Mouse (Mus musculus) testis, adult 2 months (tissue): ENCODE results near the gene Pdzd9.

ENCODE experiments used
- CTCF ChIP-seq: fragments of 200-500 bp; IDR thresholded peaks from 2 replicates; pipeline ENCODE4 v1.5.1; 2012; ENCODE audit warnings: low read depth, mild to moderate bottlenecking, inconsistent platforms, low read length, moderate library complexity; ENCODE audit not compliant: control insufficient read depth, insufficient read depth, insufficient replicate concordance
- POLR2A ChIP-seq: fragments of 200-500 bp; IDR thresholded peaks from 2 replicates; pipeline ENCODE4 v1.6.1; 2012; ENCODE audit warnings: low read depth, mild to moderate bottlenecking, inconsistent platforms, low read length, moderate library complexity; ENCODE audit not compliant: control insufficient read depth

DNA sequence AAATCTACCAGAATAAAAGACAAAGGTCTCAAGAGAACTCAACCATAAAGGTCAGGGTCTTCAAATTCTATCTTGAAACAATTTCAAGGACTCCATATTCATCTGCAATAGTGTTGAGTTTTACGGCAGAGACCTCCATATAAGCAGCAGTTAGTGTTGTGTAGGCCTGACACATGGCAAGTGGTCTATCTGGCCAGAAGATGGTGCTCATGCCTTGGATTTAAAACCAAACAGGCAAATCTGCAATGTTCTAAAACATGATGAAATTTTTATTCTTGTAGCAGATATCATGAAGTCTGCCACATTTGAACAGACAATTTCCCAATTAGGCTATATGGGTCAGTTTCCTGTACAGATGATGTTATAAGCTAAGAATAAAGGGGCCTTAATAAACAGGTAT, 37.6 kb downstream of the Pdzd9 start:
- TF ChIP-seq CTCF (no peak), POLR2A (no peak)
